Mouse (Mus musculus) NIH3T3 (cell line): Measurements from ENCODE around the gene Nfe2l1.
"Not testable (repeated sequence)": the region's sequence is repeated elsewhere in the genome, so short reads cannot be mapped to it uniquely, and the experiment has no call there.

Source experiments
- DNase-seq: peaks from one replicate; pipeline ENCODE4 v3.0.0-alpha.2; 2012; ENCODE audit warnings: low read depth

The Nfe2l1 gene

GRCm38 (mm10) chr11:96829813-96830538 is at the start of gene Nfe2l1:
Gene Nfe2l1, minus strand, starts transcription at chr11:96829968.
- DNase-seq = peak; percentile 98

- no peak for DNase-seq
These were observed 49.6 kb upstream of the Nfe2l1 start for GRCm38 (mm10) chr11:96879359-96879758.

GRCm38 (mm10) chr11:96878715-96879114 is 48.9 kb upstream of the Nfe2l1 start:
- DNase-seq = no peak

- DNase-seq = no peak
These were observed 47.3 kb upstream of the Nfe2l1 start for GRCm38 (mm10) chr11:96877071-96877470.

GRCm38 (mm10) chr11:96876300-96877040 is 46.7 kb upstream of the Nfe2l1 start:
- DNase-seq = no peak

- DNase-seq = peak; percentile 52
These were observed 46.0 kb upstream of the Nfe2l1 start for GRCm38 (mm10) chr11:96875745-96876144.

- no peak for DNase-seq
These were observed 45.5 kb upstream of the Nfe2l1 start for GRCm38 (mm10) chr11:96875270-96875669.

GRCm38 (mm10) chr11:96873601-96874140 is 43.9 kb upstream of the Nfe2l1 start:
- DNase-seq = no peak

GRCm38 (mm10) chr11:96872441-96873379 is 42.9 kb upstream of the Nfe2l1 start:
- peak; percentile 28 for DNase-seq

GRCm38 (mm10) chr11:96867149-96867548 is 37.4 kb upstream of the Nfe2l1 start:
- DNase-seq = peak; percentile 90

GRCm38 (mm10) chr11:96863206-96863995 is 33.6 kb upstream of the Nfe2l1 start:
- DNase-seq = peak; percentile 83

- DNase-seq = peak; percentile 17
These were observed 32.8 kb upstream of the Nfe2l1 start for GRCm38 (mm10) chr11:96862534-96862933.

GRCm38 (mm10) chr11:96861878-96862289 is 32.1 kb upstream of the Nfe2l1 start:
- peak; percentile 97 for DNase-seq

GRCm38 (mm10) chr11:96861446-96861845 is 31.7 kb upstream of the Nfe2l1 start:
- DNase-seq = peak; percentile 94

- peak; percentile 94 for DNase-seq
These were observed 30.8 kb upstream of the Nfe2l1 start for GRCm38 (mm10) chr11:96860564-96860963.

- DNase-seq = peak; percentile 49
These were observed 29.9 kb upstream of the Nfe2l1 start for GRCm38 (mm10) chr11:96859635-96860034.

- DNase-seq = peak; percentile 34
These were observed 27.7 kb upstream of the Nfe2l1 start for GRCm38 (mm10) chr11:96857446-96857845.

GRCm38 (mm10) chr11:96849681-96850467 is 20.1 kb upstream of the Nfe2l1 start, which contains the start of gene Copz2:
Gene Copz2, plus strand, starts transcription at chr11:96849870.
- peak; percentile 78 for DNase-seq

GRCm38 (mm10) chr11:96849145-96849544 is 19.4 kb upstream of the Nfe2l1 start:
- not testable (repeated sequence) for DNase-seq

- DNase-seq = no peak
These were observed 18.9 kb upstream of the Nfe2l1 start for GRCm38 (mm10) chr11:96848694-96849093.
